Mouse (Mus musculus) midbrain, embryonic 11.5 days (tissue): Measurements from ENCODE around the gene Srgap3. TPM values are rescaled to one million over a fixed set of nuclear protein-coding genes. Genes with fewer than 3 reads are reported as not detected.
A peak's percentile ranks its signal among the peaks of the same experiment; 100 is the strongest.
"Not testable (repeated sequence)": the region's sequence is repeated elsewhere in the genome, so short reads cannot be mapped to it uniquely, and the experiment has no call there.

Source experiments
- ATAC-seq: fragments of 200-750 bp; cut with Nextera tagmentation; 2 replicates; pipeline ENCODE4 v1.8.0; 2017; ENCODE audit warnings: moderate TSS enrichment, moderate library complexity; ENCODE audit not compliant: low FRiP score
- DNase-seq: peaks from one replicate; pipeline ENCODE4 v3.0.0; 2015; ENCODE audit warnings: low spot score; ENCODE audit errors: missing footprints
- H3K27ac ChIP-seq: fragments of 300-500 bp; sonication (generic); 2 replicates; pipeline ENCODE4 v1.5.1; 2014; ENCODE audit warnings: low read depth, low read length
- H3K27me3 ChIP-seq: fragments of 300-500 bp; sonication (generic); 2 replicates; pipeline ENCODE4 v1.6.1; 2014; ENCODE audit warnings: mild to moderate bottlenecking, low read length, moderate library complexity, mixed read lengths; ENCODE audit not compliant: control insufficient read depth, insufficient read depth
- H3K36me3 ChIP-seq: fragments of 300-500 bp; sonication (generic); 2 replicates; pipeline ENCODE4 v1.6.1; 2014; ENCODE audit warnings: mild to moderate bottlenecking, low read length, moderate library complexity, mixed read lengths; ENCODE audit not compliant: control insufficient read depth, insufficient read depth
- H3K4me1 ChIP-seq: fragments of 300-500 bp; sonication (generic); 2 replicates; pipeline ENCODE4 v1.6.1; 2014; ENCODE audit warnings: low read length; ENCODE audit not compliant: control insufficient read depth, insufficient read depth
- H3K4me2 ChIP-seq: fragments of 300-500 bp; sonication (generic); 2 replicates; pipeline ENCODE4 v1.6.1; 2014; ENCODE audit warnings: mild to moderate bottlenecking, moderate library complexity
- H3K4me3 ChIP-seq: fragments of 300-500 bp; sonication (generic); 2 replicates; pipeline ENCODE4 v1.5.1; 2014; ENCODE audit warnings: low read depth, low read length
- H3K9ac ChIP-seq: fragments of 300-500 bp; sonication (generic); 2 replicates; pipeline ENCODE4 v1.6.1; 2014; ENCODE audit warnings: low read length
- H3K9me3 ChIP-seq: fragments of 300-500 bp; sonication (generic); 2 replicates; pipeline ENCODE4 v1.6.1; 2016; ENCODE audit warnings: low read length; ENCODE audit not compliant: control insufficient read depth
- WGBS: fragments of 180-500 bp; shearing (Covaris S2); extraction: QIAGEN DNeasy Blood & Tissue Kit; methylation state at CpG from one replicate; pipeline ENCODE4 v1.1.7; 2014; 5-methylcytosine and 5-hydroxymethylcytosine counted together
- polyA plus RNA-seq: library from polyadenylated mRNA; unstranded; fragments of >200 nt; fragmentation: Nextera tagmentation; extraction: Ambion mirVana; gene quantifications from 2 replicates; pipeline ENCODE4 v1.2.1, GENCODE M21; 2014

Srgap3 gene
- polyA plus RNA-seq, 1 experiment from 2014 or later, result 48.9 TPM

DNA sequence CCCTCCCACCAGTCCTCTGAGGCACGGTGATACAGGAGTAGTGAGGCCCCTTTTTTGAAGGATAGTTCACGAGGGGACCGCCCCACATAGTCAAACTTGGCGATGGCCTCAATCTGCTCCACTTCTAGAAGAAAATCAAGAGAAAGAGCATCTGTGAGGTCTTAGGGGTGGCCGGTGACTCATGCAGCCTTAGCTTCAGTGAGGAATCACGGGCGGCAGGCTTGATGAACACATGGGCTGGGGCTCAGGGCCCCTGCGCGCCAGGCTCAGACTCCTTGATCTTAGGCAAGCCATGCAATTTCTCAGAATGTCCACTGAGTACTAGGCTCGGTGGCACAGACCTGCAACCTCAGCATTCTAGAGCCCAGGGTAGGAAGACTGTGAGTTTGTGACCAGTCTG lies 215.7 kb downstream of the Srgap3 start:
- peaks cover 57% of the 10 kb centered on the region for H3K36me3 ChIP-seq
- no peak overlapping the region for H3K4me3 ChIP-seq
- peaks cover 16% of the 10 kb centered on the region for H3K4me1 ChIP-seq
- H3K9ac ChIP-seq, result no peak overlapping the region
- DNase-seq (no peak), ATAC-seq (no peak)
- no peaks in the 10 kb centered on the region for H3K27me3 ChIP-seq
- 94% methylated on average over 10 of the region's 10 CpGs for WGBS
- H3K4me2 ChIP-seq, result no peak overlapping the region
- H3K9me3 ChIP-seq, result no peaks in the 10 kb centered on the region; the same call in 1 of the 2 replicates
- H3K27ac ChIP-seq, result no peak overlapping the region

DNA sequence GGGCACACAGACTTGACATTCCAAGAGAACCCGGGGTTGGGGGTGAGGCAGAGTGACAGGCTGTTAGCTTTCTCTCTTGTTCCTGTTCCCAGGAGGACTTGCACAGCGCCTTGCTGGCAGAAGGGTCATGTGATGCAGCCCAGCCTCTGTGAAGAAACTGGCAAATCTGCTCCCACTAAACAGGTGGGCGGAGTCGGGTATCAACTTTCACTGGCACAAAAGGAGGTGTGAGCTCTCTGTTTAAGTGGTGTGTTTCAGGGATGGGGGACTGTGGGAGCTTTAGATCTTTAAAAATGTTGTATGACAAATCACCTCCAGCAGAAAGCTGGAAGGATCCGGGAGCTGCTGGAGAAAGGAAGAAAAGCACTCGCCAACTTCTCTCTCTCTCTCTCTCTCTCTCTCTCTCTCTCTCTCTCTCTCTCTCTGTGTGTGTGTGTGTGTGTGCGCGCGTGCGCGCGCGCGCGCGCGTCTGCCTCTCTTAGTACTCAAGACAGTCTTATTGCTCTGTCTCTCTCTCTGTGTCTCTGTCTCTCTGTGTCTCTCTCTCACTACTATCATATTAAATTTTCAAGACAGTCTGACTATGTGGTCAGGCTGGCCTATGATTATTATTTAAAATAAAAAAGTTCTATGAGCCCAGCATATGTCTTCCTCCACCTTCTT lies 218.2 kb downstream of the Srgap3 start:
- peak; percentile 94 for DNase-seq
- H3K27me3 ChIP-seq, result no peaks in the 10 kb centered on the region
- H3K4me2 ChIP-seq, result no peak overlapping the region
- no peak overlapping the region for H3K4me3 ChIP-seq
- H3K4me1 ChIP-seq, result peaks cover 16% of the 10 kb centered on the region
- H3K9ac ChIP-seq, result no peak overlapping the region
- peak overlapping the region; percentile 61 for H3K27ac ChIP-seq
- H3K9me3 ChIP-seq, result no peaks in the 10 kb centered on the region; the same call in 1 of the 2 replicates
- 4% methylated on average over 17 of the region's 17 CpGs for WGBS
- ATAC-seq, result peak; percentile 89
- peaks cover 54% of the 10 kb centered on the region for H3K36me3 ChIP-seq

DNA sequence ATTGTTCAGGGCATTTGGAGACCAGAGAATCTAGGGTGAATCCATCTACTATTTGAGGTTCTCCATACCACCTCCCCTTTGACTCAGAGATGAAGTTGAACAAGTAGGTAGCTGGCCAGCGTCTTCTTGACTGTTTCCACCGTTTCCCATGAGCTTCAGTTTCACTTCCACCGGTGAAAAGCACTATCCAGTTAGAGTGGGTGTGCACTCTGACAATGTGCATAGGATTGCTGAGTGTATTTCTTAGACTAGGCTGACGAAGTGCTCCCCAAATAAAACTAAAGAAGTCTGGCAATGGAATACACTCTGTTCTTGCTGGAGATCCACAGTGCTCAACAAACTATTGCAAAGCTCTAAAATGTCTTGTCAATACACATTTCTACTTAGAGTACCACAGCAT lies 221.6 kb downstream of the Srgap3 start:
- DNase-seq, result no peak
- ATAC-seq, result no peak
- peaks cover 42% of the 10 kb centered on the region for H3K36me3 ChIP-seq
- H3K27ac ChIP-seq, result no peak overlapping the region
- no peak overlapping the region for H3K4me2 ChIP-seq
- peaks cover 16% of the 10 kb centered on the region for H3K4me1 ChIP-seq
- H3K4me3 ChIP-seq, result no peak overlapping the region
- 89% methylated on average over 4 of the region's 4 CpGs for WGBS
- no peaks in the 10 kb centered on the region for H3K27me3 ChIP-seq
- no peaks in the 10 kb centered on the region for H3K9me3 ChIP-seq
- no peak overlapping the region for H3K9ac ChIP-seq

DNA sequence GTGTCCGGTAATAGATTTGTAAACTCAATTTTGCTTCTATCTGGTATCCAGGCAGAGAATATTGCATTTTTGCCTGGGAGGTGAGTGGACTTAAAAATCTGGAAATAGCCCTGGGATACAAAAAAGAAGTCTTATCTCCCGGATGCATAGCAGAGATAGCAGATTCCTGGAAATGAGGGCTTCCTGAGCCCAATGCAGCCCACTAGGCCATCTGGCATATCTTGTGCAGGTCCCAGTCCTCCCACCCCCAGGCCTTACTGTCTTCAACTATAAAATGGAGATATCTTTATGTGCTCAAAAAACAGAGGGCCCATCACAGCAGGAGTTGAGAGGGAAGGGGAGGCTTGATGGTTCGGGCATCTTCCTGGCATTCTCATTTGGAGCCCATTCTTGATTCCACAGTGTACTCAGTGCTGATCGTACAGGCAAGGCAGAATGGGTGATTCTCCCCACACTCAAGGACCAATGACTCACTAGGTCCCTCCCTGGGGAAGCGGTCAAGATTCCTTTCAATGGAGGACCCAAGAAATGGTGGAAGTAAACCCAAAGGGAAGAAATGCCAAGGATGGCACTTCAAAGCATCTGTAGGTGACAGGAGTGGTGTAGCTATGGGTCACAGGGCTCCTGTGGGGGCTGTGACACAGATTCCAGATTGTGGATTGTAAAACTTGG lies 226.5 kb downstream of the Srgap3 start:
- H3K27me3 ChIP-seq, result no peaks in the 10 kb centered on the region
- no peaks in the 10 kb centered on the region for H3K4me1 ChIP-seq
- ATAC-seq (no peak), DNase-seq (no peak)
- H3K27ac ChIP-seq, result no peak overlapping the region
- WGBS, result 89% methylated on average over 5 of the region's 5 CpGs
- no peak overlapping the region for H3K4me2 ChIP-seq
- H3K9ac ChIP-seq, result no peak overlapping the region
- no peaks in the 10 kb centered on the region for H3K9me3 ChIP-seq
- H3K4me3 ChIP-seq, result no peak overlapping the region
- H3K36me3 ChIP-seq, result peaks cover 24% of the 10 kb centered on the region

DNA sequence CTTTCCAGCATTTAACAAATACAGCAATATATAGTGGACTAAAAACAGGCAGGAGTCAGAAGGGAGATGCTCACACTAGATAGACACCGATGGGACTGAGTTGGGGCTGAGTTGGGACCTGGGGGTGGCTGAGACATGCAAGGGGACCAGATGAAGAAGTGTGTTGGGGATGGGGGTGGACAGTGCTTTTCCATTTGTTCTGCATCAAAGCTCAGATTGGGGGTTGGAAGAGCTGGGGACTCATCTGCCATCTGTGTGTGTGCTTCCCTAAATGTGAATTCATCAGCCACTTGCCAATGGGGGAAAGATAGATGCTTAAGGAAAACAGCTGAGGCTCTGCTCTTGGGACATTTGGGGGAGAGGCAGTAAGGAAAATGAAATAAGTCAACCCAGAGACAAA lies 227.1 kb downstream of the Srgap3 start:
- Histone ChIP-seq H3K4me3 (no peak overlapping the region), H3K4me1 (no peaks in the 10 kb centered on the region), H3K9me3 (no peaks in the 10 kb centered on the region), H3K27ac (no peak overlapping the region), H3K4me2 (no peak overlapping the region), H3K36me3 (peaks cover 20% of the 10 kb centered on the region), H3K9ac (no peak overlapping the region), H3K27me3 (no peaks in the 10 kb centered on the region)
- ATAC-seq, result no peak
- WGBS, result 97% methylated on average over 1 of the region's 1 CpGs
- DNase-seq, result peak; percentile 80

DNA sequence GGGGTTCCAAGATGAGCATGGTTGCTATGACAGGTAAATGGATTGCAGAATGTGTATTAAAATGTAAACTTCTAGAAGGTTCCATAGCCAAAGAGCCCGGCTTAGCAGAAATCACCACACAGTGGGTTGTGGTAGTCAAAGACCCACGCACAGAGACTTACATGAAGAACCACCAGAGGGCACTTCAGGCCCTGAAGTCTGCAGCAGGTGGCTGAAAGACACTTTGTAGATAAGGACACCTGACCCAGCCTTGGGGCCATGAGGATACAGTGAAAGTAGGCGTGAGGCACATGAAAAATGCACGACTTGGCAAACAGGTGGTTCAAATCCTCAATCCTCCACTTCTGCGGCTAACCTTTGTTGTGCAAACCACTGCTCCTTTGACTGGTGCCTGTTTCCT lies 229.9 kb downstream of the Srgap3 start:
- Histone ChIP-seq H3K4me1 (no peaks in the 10 kb centered on the region), H3K36me3 (peaks cover 8% of the 10 kb centered on the region), H3K9ac (no peak overlapping the region), H3K9me3 (no peaks in the 10 kb centered on the region; the same call in 1 of the 2 replicates), H3K27ac (no peak overlapping the region), H3K27me3 (no peaks in the 10 kb centered on the region), H3K4me2 (no peak overlapping the region), H3K4me3 (no peak overlapping the region)
- ATAC-seq (no peak), DNase-seq (no peak)
- 73% methylated on average over 5 of the region's 5 CpGs for WGBS

DNA sequence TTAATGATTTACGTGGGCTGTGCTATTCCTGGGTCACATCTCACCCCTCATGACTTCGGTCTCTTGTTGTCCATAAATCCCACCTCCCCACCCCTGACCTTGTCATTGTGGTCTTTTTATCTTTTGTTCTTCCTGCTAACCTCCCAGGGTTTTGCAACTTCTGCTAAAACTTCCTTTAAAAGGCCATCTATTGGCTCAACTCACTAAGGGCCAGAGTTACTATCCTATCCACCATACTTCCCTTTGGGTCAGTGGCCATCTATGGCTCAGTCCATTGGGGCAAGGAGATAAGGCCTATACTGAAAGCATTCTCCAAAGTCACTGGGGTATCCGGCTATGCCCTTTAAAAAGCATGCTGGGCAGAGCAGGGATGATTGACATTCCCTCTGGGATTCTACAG lies 233.1 kb downstream of the Srgap3 start:
- Histone ChIP-seq H3K4me2 (no peak overlapping the region), H3K27me3 (no peaks in the 10 kb centered on the region), H3K9me3 (no peaks in the 10 kb centered on the region; the same call in 1 of the 2 replicates), H3K27ac (no peak overlapping the region), H3K9ac (no peak overlapping the region), H3K36me3 (no peaks in the 10 kb centered on the region), H3K4me3 (no peak overlapping the region), H3K4me1 (no peaks in the 10 kb centered on the region)
- no peak for DNase-seq
- no peak for ATAC-seq
- WGBS, result 88% methylated on average over 3 of the region's 3 CpGs

DNA sequence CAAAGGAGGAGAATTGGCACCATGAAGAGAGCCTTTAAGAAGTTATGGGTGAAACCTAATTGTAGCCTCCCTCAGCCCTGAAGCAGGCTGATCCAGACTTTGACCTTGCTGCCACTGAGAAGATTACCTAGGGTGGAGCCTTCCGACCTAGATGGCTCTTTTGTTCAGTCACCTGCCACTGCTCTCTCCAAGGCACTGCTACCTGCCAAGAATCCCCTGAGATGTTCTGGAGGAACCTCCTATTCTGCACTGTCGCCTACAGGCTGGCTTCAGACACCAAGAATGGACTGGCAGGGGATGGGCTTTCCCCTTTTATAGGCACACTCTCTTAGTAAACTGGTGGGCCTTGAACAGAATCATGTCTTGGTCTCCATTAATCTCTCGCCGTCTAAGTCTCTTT lies 244.8 kb downstream of the Srgap3 start:
- H3K36me3 ChIP-seq, DNase-seq, H3K4me2 ChIP-seq, ATAC-seq, H3K9me3 ChIP-seq, H3K27ac ChIP-seq, H3K4me3 ChIP-seq, H3K9ac ChIP-seq, H3K4me1 ChIP-seq, H3K27me3 ChIP-seq: not testable (repeated sequence)
- WGBS, result 84% methylated on average over 4 of the region's 4 CpGs

DNA sequence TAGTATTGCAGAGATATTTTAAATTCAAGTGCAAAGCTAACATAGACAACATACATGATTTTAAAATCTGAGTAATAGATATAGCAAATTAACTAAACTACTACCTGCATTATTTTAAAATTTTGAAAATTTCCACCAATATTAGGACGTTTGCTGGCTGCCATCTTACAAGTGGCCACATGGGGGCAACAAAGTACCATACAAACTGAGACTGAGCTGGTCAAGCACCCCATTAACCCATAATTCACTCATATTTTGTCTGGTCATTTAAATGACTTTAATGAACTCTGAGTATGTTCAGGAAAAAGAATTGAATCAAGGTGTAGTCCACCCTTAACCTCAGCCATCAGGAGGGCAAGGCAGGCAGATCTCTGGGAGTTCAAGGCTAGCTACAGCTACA lies 246.7 kb downstream of the Srgap3 start:
- ATAC-seq (0 out of 2 replicates have a peak, but pooled peaks have one; percentile 1), DNase-seq (peak; percentile 96)
- Histone ChIP-seq H3K27me3 (0 out of 2 replicates have a peak, but pooled peaks cover 2% of the 10 kb centered on the region), H3K36me3 (no peaks in the 10 kb centered on the region), H3K9ac (no peak overlapping the region), H3K27ac (no peak overlapping the region), H3K4me1 (no peaks in the 10 kb centered on the region), H3K4me3 (no peak overlapping the region), H3K9me3 (no peaks in the 10 kb centered on the region), H3K4me2 (no peak overlapping the region)
- 0% methylated on average over 1 of the region's 1 CpGs for WGBS
